Mouse (Mus musculus) adrenal gland, postnatal 4 days (tissue): ENCODE measurements around the gene Gadd45gip1. TPM values are rescaled to one million over a fixed set of nuclear protein-coding genes. Genes with fewer than 3 reads are reported as not detected.

Experiments used
- DNase-seq, 2 experiments: peaks; one replicate each; pipeline ENCODE4 v3.0.0; 2021 to 2022; ENCODE audit warnings: low spot score in 2 of 2, mixed read lengths in 2 of 2
- long read RNA-seq, 2 experiments: library from polyadenylated mRNA; stranded (forward); transcript quantifications; one replicate each; pipeline ENCODE4 v2.0.0; 2021
- total RNA-seq, 2 experiments: library from RNA; stranded (reverse); gene quantifications; 2 replicates each; pipeline ENCODE4 v1.2.3; 2021

The Gadd45gip1 gene
- 10 to 100 TPM; 46.9 to 48.0 TPM for total RNA-seq
- long read RNA-seq, experiment 1, transcript Gadd45gip1-201 (2 exons, 2,494 nt), result major isoform, 114 of 322 reads
- long read RNA-seq, experiment 1, partial matches to known transcripts, result 207 of 322 reads
- long read RNA-seq, experiment 1, other reads (novel, unspliced or antisense), result 1 of 322 reads
- long read RNA-seq, experiment 2, transcript Gadd45gip1-201 (2 exons, 2,494 nt), result major isoform, 76 of 217 reads
- long read RNA-seq, experiment 2, partial matches to known transcripts, result 0 of 217 reads
- long read RNA-seq, experiment 2, other reads (novel, unspliced or antisense), result 141 of 217 reads

- DNase-seq, result no peak
Measured at GRCm38 (mm10) chr8:84831490-84831889, at the start of gene Gadd45gip1. Gene Gadd45gip1 (plus strand): TSS chr8:84831522.

- DNase-seq, result no peak
Measured at GRCm38 (mm10) chr8:84781686-84782505, 49.4 kb upstream of the Gadd45gip1 start.

GRCm38 (mm10) chr8:84782680-84783079 lies 48.6 kb upstream of the Gadd45gip1 start:
- DNase-seq, result no peak

GRCm38 (mm10) chr8:84783198-84783918 lies 48.0 kb upstream of the Gadd45gip1 start:
- no peak for DNase-seq

GRCm38 (mm10) chr8:84783919-84784581 lies 47.3 kb upstream of the Gadd45gip1 start:
- no peak for DNase-seq

- DNase-seq, result no peak
Measured at GRCm38 (mm10) chr8:84784681-84785505, 46.4 kb upstream of the Gadd45gip1 start.

- DNase-seq, result no peak
Measured at GRCm38 (mm10) chr8:84785506-84785755, 45.9 kb upstream of the Gadd45gip1 start.

GRCm38 (mm10) chr8:84785756-84786677 lies 45.3 kb upstream of the Gadd45gip1 start:
- DNase-seq, result peak in 1 of 2 experiments; percentile 36

- DNase-seq, result no peak
Measured at GRCm38 (mm10) chr8:84786801-84787467, 44.4 kb upstream of the Gadd45gip1 start.

GRCm38 (mm10) chr8:84787523-84788302 lies 43.6 kb upstream of the Gadd45gip1 start:
- no peak for DNase-seq

GRCm38 (mm10) chr8:84788896-84789295 lies 42.4 kb upstream of the Gadd45gip1 start:
- no peak for DNase-seq

- DNase-seq, result no peak
Measured at GRCm38 (mm10) chr8:84789345-84789744, 42.0 kb upstream of the Gadd45gip1 start.

- DNase-seq, result no peak
Measured at GRCm38 (mm10) chr8:84789855-84790486, 41.4 kb upstream of the Gadd45gip1 start.

GRCm38 (mm10) chr8:84790537-84790936 lies 40.8 kb upstream of the Gadd45gip1 start:
- no peak for DNase-seq

GRCm38 (mm10) chr8:84792429-84792947 lies 38.8 kb upstream of the Gadd45gip1 start:
- DNase-seq, result no peak

- DNase-seq, result no peak
Measured at GRCm38 (mm10) chr8:84793134-84793533, 38.2 kb upstream of the Gadd45gip1 start.

GRCm38 (mm10) chr8:84793791-84794485 lies 37.4 kb upstream of the Gadd45gip1 start:
- no peak for DNase-seq
